Mouse (Mus musculus) MEL (cell line): ENCODE measurements around the gene Tpst2. TPM values are rescaled to one million over a fixed set of nuclear protein-coding genes. Genes with fewer than 3 reads are reported as not detected.
A peak's percentile ranks its signal among the peaks of the same experiment; 100 is the strongest.

Source experiments
- DNase-seq: peaks from one replicate; pipeline ENCODE4 v3.0.0; 2011; ENCODE audit warnings: low read depth, low spot score
- H3K27ac ChIP-seq: 2 replicates; pipeline ENCODE4 v1.5.1; 2012; ENCODE audit warnings: low read depth, mild to moderate bottlenecking, control low read depth, low read length, moderate library complexity; ENCODE audit not compliant: control insufficient read depth
- H3K27me3 ChIP-seq, 2 experiments: fragments of 150-350 bp in 1 of 2; sonication (generic) in 1 of 2; 2 replicates each; pipeline ENCODE4 v1.6.1; 2012; ENCODE audit warnings: low read length in 2 of 2, mild to moderate bottlenecking in 2 of 2, improper control_type of control experiment in 1 of 2, moderate library complexity in 1 of 2; ENCODE audit not compliant: insufficient read depth in 2 of 2, control insufficient read depth in 1 of 2
- H3K36me3 ChIP-seq, 2 experiments: 2 replicates each; pipeline ENCODE4 v1.6.1; 2012 to 2014; ENCODE audit warnings: low read length in 2 of 2, improper control_type of control experiment in 1 of 2, inconsistent platforms in 1 of 2, mild to moderate bottlenecking in 1 of 2; ENCODE audit not compliant: insufficient read depth in 2 of 2, control insufficient read depth in 1 of 2
- H3K4me1 ChIP-seq, 2 experiments: fragments of 150-350 bp in 1 of 2; sonication (generic) in 1 of 2; 2 replicates each; pipeline ENCODE4 v1.6.1; 2012; ENCODE audit warnings: low read length in 2 of 2, improper control_type of control experiment in 1 of 2, mild to moderate bottlenecking in 1 of 2; ENCODE audit not compliant: insufficient read depth in 2 of 2, control insufficient read depth in 1 of 2
- H3K4me3 ChIP-seq, 2 experiments: fragments of 150-350 bp in 1 of 2; sonication (generic) in 1 of 2; 2 replicates each; pipeline ENCODE4 v1.5.1; 2012; ENCODE audit warnings: low read depth in 2 of 2, low read length in 2 of 2, mild to moderate bottlenecking in 2 of 2, moderate library complexity in 2 of 2, control low read depth in 1 of 2, improper control_type of control experiment in 1 of 2; ENCODE audit not compliant: control insufficient read depth in 1 of 2, insufficient read depth in 1 of 2
- H3K79me2 ChIP-seq: 2 replicates; pipeline ENCODE4 v1.6.1; 2012; ENCODE audit warnings: mild to moderate bottlenecking, low read length, moderate library complexity; ENCODE audit not compliant: control insufficient read depth, poor library complexity, insufficient read depth
- H3K9ac ChIP-seq: 2 replicates; pipeline ENCODE4 v1.6.1; 2012; ENCODE audit warnings: low read depth, mild to moderate bottlenecking, control low read depth, low read length, moderate library complexity; ENCODE audit not compliant: control insufficient read depth, poor library complexity, severe bottlenecking
- H3K9me3 ChIP-seq: fragments of 150-350 bp; sonication (generic); replicated peaks from 2 replicates; pipeline ENCODE4 v1.6.1; 2012; ENCODE audit warnings: mild to moderate bottlenecking, low read length, improper control_type of control experiment, moderate library complexity; ENCODE audit not compliant: insufficient read depth
- CHD2 ChIP-seq: IDR thresholded peaks from 2 replicates; pipeline ENCODE4 v1.6.1; 2011; ENCODE audit warnings: low read length, improper control_type of control experiment
- CTCF ChIP-seq, 3 experiments: IDR thresholded peaks in 2 of 3; conservative IDR thresholded peaks in 1 of 3; 2 replicates each; pipeline ENCODE4 v1.5.1; 2011 to 2012; ENCODE audit warnings: low read length in 3 of 3, low read depth in 2 of 3, mild to moderate bottlenecking in 2 of 3, improper control_type of control experiment in 1 of 3, inconsistent platforms in 1 of 3, mixed read lengths in 1 of 3, moderate library complexity in 1 of 3; ENCODE audit not compliant: control insufficient read depth in 1 of 3, insufficient read depth in 1 of 3, poor library complexity in 1 of 3, severe bottlenecking in 1 of 3
- E2F4 ChIP-seq: IDR thresholded peaks from 2 replicates; pipeline ENCODE4 v1.6.1; 2011; ENCODE audit warnings: low read depth, low read length, improper control_type of control experiment, borderline replicate concordance
- ELF1 ChIP-seq: IDR thresholded peaks from 2 replicates; pipeline ENCODE4 v1.6.1; 2014; ENCODE audit warnings: low read depth, mild to moderate bottlenecking, inconsistent platforms, low read length, improper control_type of control experiment, moderate library complexity
- EP300 ChIP-seq, 2 experiments: IDR thresholded peaks; 2 replicates each; pipeline ENCODE4 v1.6.1; 2011; ENCODE audit warnings: improper control_type of control experiment in 2 of 2, low read length in 2 of 2, low read depth in 1 of 2, mild to moderate bottlenecking in 1 of 2
- GABPA ChIP-seq: IDR thresholded peaks from 2 replicates; pipeline ENCODE4 v1.6.1; 2012; ENCODE audit warnings: low read depth, mild to moderate bottlenecking, inconsistent platforms, low read length, improper control_type of control experiment, moderate library complexity
- GATA1 ChIP-seq: IDR thresholded peaks from 2 replicates; pipeline ENCODE4 v1.6.1; 2011; ENCODE audit warnings: low read depth, low read length, improper control_type of control experiment
- HCFC1 ChIP-seq: IDR thresholded peaks from 2 replicates; pipeline ENCODE4 v1.6.1; 2012; ENCODE audit warnings: low read depth, mild to moderate bottlenecking, inconsistent platforms, low read length, improper control_type of control experiment, moderate library complexity
- JUND ChIP-seq: IDR thresholded peaks from 2 replicates; pipeline ENCODE4 v1.6.1; 2011; ENCODE audit warnings: low read depth, mild to moderate bottlenecking, improper control_type of control experiment, low read length
- KAT2A ChIP-seq: conservative IDR thresholded peaks from 2 replicates; pipeline ENCODE4 v1.6.1; 2012; ENCODE audit warnings: low read depth, low read length, improper control_type of control experiment, inconsistent platforms
- MAX ChIP-seq: IDR thresholded peaks from 2 replicates; pipeline ENCODE4 v1.6.1; 2011; ENCODE audit warnings: low read length, improper control_type of control experiment
- MAZ ChIP-seq: IDR thresholded peaks from 2 replicates; pipeline ENCODE4 v1.6.1; 2012; ENCODE audit warnings: low read depth, mild to moderate bottlenecking, inconsistent platforms, low read length, improper control_type of control experiment
- MXI1 ChIP-seq: IDR thresholded peaks from 2 replicates; pipeline ENCODE4 v1.6.1; 2011; ENCODE audit warnings: mild to moderate bottlenecking, low read depth, low read length, improper control_type of control experiment
- MYB ChIP-seq: IDR thresholded peaks from 2 replicates; pipeline ENCODE4 v1.6.1; 2011; ENCODE audit warnings: mild to moderate bottlenecking, low read depth, low read length, improper control_type of control experiment
- MYC ChIP-seq: IDR thresholded peaks from 2 replicates; pipeline ENCODE4 v1.6.1; 2011; ENCODE audit warnings: low read depth, mild to moderate bottlenecking, low read length, improper control_type of control experiment, moderate library complexity
- NELFE ChIP-seq: IDR thresholded peaks from 2 replicates; pipeline ENCODE4 v1.6.1; 2011; ENCODE audit warnings: low read depth, low read length, improper control_type of control experiment
- NRF1 ChIP-seq: IDR thresholded peaks from 2 replicates; pipeline ENCODE4 v1.6.1; 2014; ENCODE audit warnings: low read depth, mild to moderate bottlenecking, inconsistent platforms, low read length, improper control_type of control experiment, moderate library complexity; ENCODE audit not compliant: poor library complexity, insufficient read depth, severe bottlenecking
- POLR2A ChIP-seq, 2 experiments: IDR thresholded peaks; 2 replicates each; pipeline ENCODE4 v1.6.1; 2011 to 2012; ENCODE audit warnings: low read length in 2 of 2, mild to moderate bottlenecking in 2 of 2, control low read depth in 1 of 2, improper control_type of control experiment in 1 of 2, low read depth in 1 of 2, moderate library complexity in 1 of 2; ENCODE audit not compliant: control insufficient read depth in 1 of 2, insufficient read depth in 1 of 2, poor library complexity in 1 of 2
- POLR2AphosphoS5 ChIP-seq: IDR thresholded peaks from 2 replicates; pipeline ENCODE4 v1.6.1; 2012; ENCODE audit warnings: low read depth, borderline replicate concordance, mild to moderate bottlenecking, inconsistent platforms, low read length, moderate library complexity, mixed read lengths
- RCOR1 ChIP-seq: IDR thresholded peaks from 2 replicates; pipeline ENCODE4 v1.6.1; 2012; ENCODE audit warnings: low read depth, mild to moderate bottlenecking, inconsistent platforms, low read length, improper control_type of control experiment
- SIN3A ChIP-seq: IDR thresholded peaks from 2 replicates; pipeline ENCODE4 v1.6.1; 2012; ENCODE audit warnings: low read length, improper control_type of control experiment, inconsistent platforms
- SMC3 ChIP-seq: IDR thresholded peaks from 2 replicates; pipeline ENCODE4 v1.6.1; 2011; ENCODE audit warnings: low read depth, low read length, improper control_type of control experiment
- TAL1 ChIP-seq: IDR thresholded peaks from 2 replicates; pipeline ENCODE4 v1.6.1; 2012; ENCODE audit warnings: mild to moderate bottlenecking, inconsistent platforms, low read length, moderate library complexity, mixed read lengths
- TBP ChIP-seq: IDR thresholded peaks from 2 replicates; pipeline ENCODE4 v1.8.0; 2011; ENCODE audit warnings: low read depth, low read length, improper control_type of control experiment
- TCF12 ChIP-seq: IDR thresholded peaks from 2 replicates; pipeline ENCODE4 v1.6.1; 2014; ENCODE audit warnings: low read depth, mild to moderate bottlenecking, inconsistent platforms, low read length, improper control_type of control experiment, moderate library complexity
- UBTF ChIP-seq: IDR thresholded peaks from 2 replicates; pipeline ENCODE4 v1.6.1; 2012; ENCODE audit warnings: low read depth, mild to moderate bottlenecking, inconsistent platforms, low read length, improper control_type of control experiment, moderate library complexity, borderline replicate concordance; ENCODE audit not compliant: insufficient read depth
- USF1 ChIP-seq: IDR thresholded peaks from 2 replicates; pipeline ENCODE4 v1.6.1; 2014; ENCODE audit warnings: low read depth, mild to moderate bottlenecking, inconsistent platforms, low read length, improper control_type of control experiment, moderate library complexity
- USF2 ChIP-seq, 2 experiments: IDR thresholded peaks; 2 replicates each; pipeline ENCODE4 v1.6.1; 2011 to 2012; ENCODE audit warnings: improper control_type of control experiment in 2 of 2, low read length in 2 of 2, borderline replicate concordance in 1 of 2, inconsistent platforms in 1 of 2, low read depth in 1 of 2, mild to moderate bottlenecking in 1 of 2; ENCODE audit not compliant: insufficient read depth in 1 of 2
- ZC3H11A ChIP-seq: IDR thresholded peaks from 2 replicates; pipeline ENCODE4 v1.6.1; 2012; ENCODE audit warnings: low read depth, mild to moderate bottlenecking, inconsistent platforms, low read length, improper control_type of control experiment
- ZMIZ1 ChIP-seq: IDR thresholded peaks from 2 replicates; pipeline ENCODE4 v1.6.1; 2012; ENCODE audit warnings: low read depth, mild to moderate bottlenecking, inconsistent platforms, low read length, improper control_type of control experiment, moderate library complexity
- ZNF384 ChIP-seq: IDR thresholded peaks from 2 replicates; pipeline ENCODE4 v1.6.1; 2012; ENCODE audit warnings: low read depth, mild to moderate bottlenecking, inconsistent platforms, low read length, improper control_type of control experiment
- polyA plus RNA-seq, 2 experiments: library from polyadenylated mRNA; stranded (reverse) in 1 of 2; unstranded in 1 of 2; fragments of >175 nt in 1 of 2; fragments of >200 nt in 1 of 2; gene quantifications; 2 replicates each; pipeline versions ENCODE4 v1.2.1 to v1.2.4; 2012; ENCODE audit warnings: low replicate concordance in 2 of 2, low read depth in 1 of 2; ENCODE audit not compliant: insufficient read length in 2 of 2, insufficient read depth in 1 of 2, missing spikeins in 1 of 2
- total RNA-seq: library from RNA; depleted of rRNA; stranded (reverse); fragments of 300-350 nt; gene quantifications from 2 replicates; pipeline ENCODE4 v1.2.3, GENCODE M21; 2012

Gene Tpst2
- total and polyA plus RNA-seq, 3 experiments = 57.8 to 86.1 TPM; not detected in 1

- Histone ChIP-seq H3K79me2 (no peaks in the 10 kb centered on the region), H3K4me1 (peaks cover 4 to 16% of the 10 kb centered on the region in 2 experiments; a peak in 3 of 4 replicates), H3K9ac (no peak overlapping the region), H3K27ac (peak overlapping the region; percentile 91), H3K4me3 (no peak overlapping the region), H3K36me3 (peaks cover 0 to 4% of the 10 kb centered on the region in 2 experiments; a peak in 2 of 4 replicates), H3K9me3 (no peaks in the 10 kb centered on the region), H3K27me3 (no peaks in the 10 kb centered on the region)
- DNase-seq = no peak
- TF ChIP-seq TBP (no peak), JUND (peak; percentile 93; the same call in 1 of the 2 replicates)
Measured at GRCm38 (mm10) chr5:112241849-112242248, 34.6 kb upstream of the Tpst2 start.

DNA sequence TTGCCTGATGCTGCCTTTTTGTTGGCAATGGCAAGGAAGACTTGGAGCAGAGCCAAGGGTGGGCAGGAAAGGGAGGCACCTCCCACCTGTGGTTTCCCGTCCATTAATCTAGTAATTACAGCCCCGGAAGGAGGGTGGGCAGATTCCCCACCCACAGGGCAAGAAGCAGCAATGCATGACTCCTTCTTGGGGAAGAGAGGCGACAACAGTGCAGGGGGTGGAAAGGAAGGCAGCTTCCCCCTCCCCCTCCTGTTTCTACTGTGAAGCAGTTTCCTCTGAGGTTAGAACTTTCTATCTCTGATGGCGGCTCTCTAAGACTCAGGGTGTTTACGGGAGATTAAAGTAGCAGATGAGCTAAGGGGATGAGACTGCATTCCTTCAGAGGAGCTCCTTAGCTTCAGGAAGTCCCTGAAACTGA, 34.1 kb upstream of the Tpst2 start:
- Histone ChIP-seq H3K27me3 (no peaks in the 10 kb centered on the region), H3K9me3 (no peaks in the 10 kb centered on the region), H3K9ac (no peak overlapping the region), H3K4me1 (peaks cover 4 to 16% of the 10 kb centered on the region in 2 experiments; a peak in 3 of 4 replicates), H3K4me3 (no peak overlapping the region), H3K36me3 (peaks cover 0 to 4% of the 10 kb centered on the region in 2 experiments; a peak in 2 of 4 replicates), H3K27ac (peak overlapping the region; percentile 91), H3K79me2 (no peaks in the 10 kb centered on the region)
- DNase-seq = peak; percentile 92
- TF ChIP-seq NELFE (0 out of 2 replicates have a peak, but pooled peaks have one; percentile 8), KAT2A (no peak), MAZ (peak; percentile 69; the same call in 1 of the 2 replicates), E2F4 (no peak; the same call in 1 of the 2 replicates), HCFC1 (peak; percentile 58), GATA1 (peak; percentile 65), USF1 (no peak), MYB (peak; percentile 35; the same call in 1 of the 2 replicates), UBTF (no peak), RCOR1 (peak; percentile 53; the same call in 1 of the 2 replicates), TBP (no peak), ZC3H11A (no peak), POLR2A (IDR thresholded peaks at IDR 0.05; ENCODE audit: control insufficient read depth in 1 of 2, insufficient read depth in 1 of 2, low read depth in 1 of 2, low read length in 2 of 2, poor library complexity in 1 of 2) (no peak), EP300 (IDR thresholded peaks at IDR 0.05; ENCODE audit: low read depth in 1 of 2, low read length in 2 of 2) (peak; percentile 63 to 90), MAX (peak; percentile 24; the same call in 1 of the 2 replicates), TAL1 (peak; percentile 83), POLR2AphosphoS5 (no peak), SMC3 (no peak; the same call in 1 of the 2 replicates), CHD2 (peak; percentile 25; the same call in 1 of the 2 replicates), TCF12 (peak; percentile 81), USF2 (IDR thresholded peaks at IDR 0.05; ENCODE audit: borderline replicate concordance in 1 of 2, insufficient read depth in 1 of 2, low read depth in 1 of 2, low read length in 2 of 2) (no peak), ZMIZ1 (no peak), GABPA (no peak), MXI1 (no peak), ELF1 (peak; percentile 31; the same call in 1 of the 2 replicates), MYC (peak; percentile 41; the same call in 1 of the 2 replicates), SIN3A (peak; percentile 70), CTCF (IDR thresholded peaks at IDR 0.05 in 2 of 3, conservative IDR thresholded peaks at IDR 0.05 in 1 of 3; ENCODE audit: control insufficient read depth in 1 of 3, insufficient read depth in 1 of 3, low read depth in 2 of 3, low read length in 3 of 3, poor library complexity in 1 of 3, severe bottlenecking in 1 of 3) (no peak), NRF1 (no peak), ZNF384 (no peak)
